Mouse (Mus musculus) erythroblast, embryonic 14.5 days (primary cell): ENCODE data around the gene Hip1.

ENCODE experiments used
- GATA1 ChIP-seq: IDR thresholded peaks from 2 replicates; pipeline ENCODE4 v1.6.1; 2012; ENCODE audit warnings: low read length, inconsistent platforms, mixed read lengths
- TAL1 ChIP-seq: IDR thresholded peaks from 3 replicates; pipeline ENCODE4 v1.6.1; 2012; ENCODE audit warnings: low read length, inconsistent platforms, mixed read lengths

DNA sequence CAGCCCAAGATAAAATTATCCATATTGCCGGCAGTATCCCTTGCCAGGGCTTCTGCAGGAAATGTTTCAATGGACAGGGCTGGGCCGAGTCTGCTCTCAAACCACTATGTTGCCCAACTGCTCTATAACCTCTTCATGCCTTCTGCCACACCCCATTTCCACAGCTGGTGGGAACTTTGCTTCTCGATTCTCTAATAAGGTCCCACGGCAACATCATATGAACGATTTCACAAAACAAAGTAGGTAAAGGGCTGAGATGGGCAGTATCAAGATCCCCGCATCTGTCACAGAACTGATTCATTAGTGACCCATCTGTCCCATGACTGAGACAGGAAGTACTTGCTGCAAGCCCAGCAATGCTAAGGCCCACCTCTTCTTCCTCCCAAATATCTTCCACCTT, 76.6 kb downstream of the Hip1 start:
- TF ChIP-seq GATA1: no peak
- no peak for TF ChIP-seq TAL1
